Mouse (Mus musculus): ENCODE data around the gene Rraga. TPM values are rescaled to one million over a fixed set of nuclear protein-coding genes. Genes with fewer than 3 reads are reported as not detected.
A peak's percentile ranks its signal among the peaks of the same experiment; 100 is the strongest.

Rraga gene
- total RNA-seq (2021) = 100 to 1,000 TPM; 130 to 147 TPM
- long read RNA-seq, experiment 1, transcript Rraga-201 (1 exons, 1,618 nt) = major isoform, 57 of 57 reads
- long read RNA-seq, experiment 1, partial matches to known transcripts = 0 of 57 reads
- long read RNA-seq, experiment 1, other reads (novel, unspliced or antisense) = 0 of 57 reads
- long read RNA-seq, experiment 2, transcript Rraga-201 (1 exons, 1,618 nt) = major isoform, 34 of 34 reads
- long read RNA-seq, experiment 2, partial matches to known transcripts = 0 of 34 reads
- long read RNA-seq, experiment 2, other reads (novel, unspliced or antisense) = 0 of 34 reads

DNA sequence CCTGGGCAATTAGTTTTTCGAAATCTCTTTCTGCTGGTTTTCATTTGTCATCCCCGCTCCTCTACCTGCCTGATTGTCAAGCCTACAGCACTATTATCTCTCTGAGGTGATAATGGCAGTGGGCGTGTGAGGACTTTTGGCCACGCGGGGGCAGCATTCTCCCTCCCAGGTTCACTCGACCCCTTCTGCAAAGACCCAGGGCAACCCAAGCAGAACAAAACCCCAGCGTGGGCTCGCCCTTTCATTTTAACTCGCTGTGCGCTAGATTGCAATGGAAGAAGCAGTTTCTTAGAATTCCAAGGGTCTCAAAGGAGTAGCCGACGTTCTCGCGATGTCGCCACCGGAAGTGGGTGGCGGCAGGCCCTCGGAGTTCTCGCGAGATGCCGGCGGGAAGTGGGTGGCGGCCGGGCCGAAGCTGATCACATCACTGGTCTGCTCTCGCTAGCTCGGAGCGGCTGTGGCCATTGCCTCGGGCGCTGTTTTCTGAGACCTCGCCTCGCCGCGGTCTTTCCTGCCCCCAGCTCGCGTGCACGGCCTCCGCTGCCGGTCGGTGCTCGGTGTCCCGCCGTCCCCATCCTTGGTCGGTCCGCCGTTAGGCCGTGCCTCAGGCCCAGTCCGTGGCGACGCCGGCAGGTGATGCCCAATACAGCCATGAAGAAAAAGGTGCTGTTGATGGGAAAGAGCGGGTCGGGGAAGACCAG lies at the start of gene Rraga:
Rraga (plus strand) TSS at position 386 of the 701 bp plus-strand sequence.
- intact Hi-C loops (cut with DNase I) = loop anchor here (1.0 kb wide), 2 partner anchors 37 to 122 kb away; partner anchors contain the start of gene Haus6
- peak within 1 kb of the TSS; percentile 93 for H3K4me3 ChIP-seq
- peak; percentile 95 to 96 for DNase-seq (ENCODE audit: extremely low spot score in 1 of 2, low spot score in 2 of 2)
- TF ChIP-seq CTCF (IDR thresholded peaks at IDR 0.05) = peak; percentile 78
- H3K27ac ChIP-seq = peak within 1 kb of the TSS; percentile 89

DNA sequence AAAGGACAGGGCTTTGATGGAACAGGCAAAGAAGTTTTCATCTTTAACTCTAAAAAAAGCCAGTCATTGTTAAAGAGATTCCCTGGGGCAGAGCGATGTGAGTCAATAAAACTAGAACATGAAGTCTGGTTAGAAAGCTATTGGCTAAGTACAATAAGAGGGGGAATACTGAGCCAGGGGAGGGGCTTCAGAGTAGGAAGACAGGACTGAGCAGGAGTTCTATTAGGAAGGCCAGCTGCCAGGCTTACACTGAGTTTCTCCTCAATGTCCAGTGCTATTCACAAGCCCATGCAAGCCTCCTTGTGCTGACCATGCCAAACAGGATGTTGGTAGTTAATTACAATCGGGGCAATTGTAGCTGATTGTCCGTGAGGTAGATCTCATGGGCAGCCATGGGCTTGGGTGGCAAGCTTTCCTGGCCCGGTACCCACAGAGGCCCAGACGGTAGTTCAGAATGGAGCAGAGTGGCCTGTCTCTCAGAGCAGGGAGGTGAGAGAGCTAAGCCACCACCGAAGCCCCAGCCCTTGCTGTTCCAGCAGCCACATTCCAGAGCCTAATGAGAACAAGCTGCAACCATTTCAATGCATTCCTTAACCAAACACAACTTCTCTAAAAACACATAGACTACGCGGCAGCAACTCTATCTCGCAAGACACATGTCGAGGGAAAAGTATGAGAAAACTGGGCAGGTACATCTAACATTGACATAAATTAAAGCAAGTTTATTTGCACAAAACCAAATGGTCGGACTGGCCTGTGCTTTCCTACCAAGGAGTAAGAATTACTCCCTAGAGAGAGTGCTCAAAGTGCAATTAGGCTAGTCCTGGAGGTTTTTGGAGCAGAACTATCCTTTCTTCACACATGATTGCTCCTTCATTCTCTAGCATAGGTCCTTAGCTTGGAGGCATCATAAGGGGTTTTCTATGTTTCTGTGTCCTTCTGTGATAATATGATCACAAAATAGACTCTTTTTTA lies 48.0 kb upstream of the Rraga start:
- no peak for TF ChIP-seq CTCF (IDR thresholded peaks at IDR 0.05)
- intact Hi-C loops (cut with DNase I) = no loop called here
- Histone ChIP-seq H3K27ac (no peak overlapping the region), H3K4me3 (no peak overlapping the region)
- DNase-seq (ENCODE audit: extremely low spot score in 1 of 2, low spot score in 2 of 2) = no peak

DNA sequence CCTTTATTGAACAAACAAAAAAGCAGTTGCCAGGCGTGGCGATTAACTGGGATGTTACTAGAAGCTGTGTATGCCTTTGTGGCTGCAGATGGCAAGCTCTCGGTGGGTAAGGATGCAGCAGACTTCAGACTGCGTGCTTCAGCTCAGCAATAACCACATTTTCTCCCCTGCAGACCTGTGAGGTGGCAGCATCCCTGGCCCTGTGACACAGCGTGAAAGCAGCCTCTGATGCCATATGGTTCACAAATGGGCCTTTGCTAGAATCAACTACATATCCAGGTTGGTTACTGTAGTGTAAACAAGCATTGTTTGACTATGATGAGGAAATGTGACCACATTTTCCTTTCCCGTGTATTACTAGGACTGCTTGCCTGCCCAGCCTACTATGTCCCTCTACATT lies 46.3 kb upstream of the Rraga start:
- intact Hi-C loops (cut with DNase I) = no loop called here
- Histone ChIP-seq H3K27ac (no peak overlapping the region), H3K4me3 (no peak overlapping the region)
- no peak for TF ChIP-seq CTCF (IDR thresholded peaks at IDR 0.05)
- no peak for DNase-seq (ENCODE audit: extremely low spot score in 1 of 2, low spot score in 2 of 2)

DNA sequence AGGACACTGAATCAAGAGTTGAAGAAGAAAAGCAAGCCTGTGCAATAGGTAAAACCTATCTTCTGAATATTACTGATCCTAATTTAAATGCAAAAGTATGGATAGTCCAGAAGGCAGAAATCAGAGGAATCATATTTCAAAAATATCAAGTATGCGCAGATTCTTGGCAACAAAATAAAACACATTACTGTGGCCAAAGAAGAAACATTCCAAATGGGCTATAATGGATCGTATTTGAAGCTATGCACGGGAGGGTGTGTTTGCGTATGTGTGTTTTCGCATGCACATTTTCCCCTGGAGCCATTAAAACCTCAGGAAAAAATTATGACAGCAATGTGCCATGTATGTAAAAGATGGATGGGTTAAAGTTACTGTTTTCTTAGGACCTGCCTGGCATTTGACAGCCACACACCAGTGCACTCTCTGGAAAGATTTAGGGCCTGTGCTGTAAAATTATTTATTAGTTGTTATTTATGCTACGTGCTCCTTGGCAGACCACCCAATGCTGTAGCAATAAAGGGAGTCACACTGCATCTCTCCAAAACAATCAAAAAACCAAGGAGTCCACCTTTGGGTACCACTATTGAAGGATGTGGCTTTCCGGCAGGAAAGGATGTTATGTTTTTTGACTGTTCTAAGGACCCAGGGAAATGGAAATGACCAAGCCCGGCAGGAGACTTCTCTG lies 41.9 kb upstream of the Rraga start:
- no peak overlapping the region for H3K27ac ChIP-seq
- TF ChIP-seq CTCF (IDR thresholded peaks at IDR 0.05) = no peak
- intact Hi-C loops (cut with DNase I) = no loop called here

DNA sequence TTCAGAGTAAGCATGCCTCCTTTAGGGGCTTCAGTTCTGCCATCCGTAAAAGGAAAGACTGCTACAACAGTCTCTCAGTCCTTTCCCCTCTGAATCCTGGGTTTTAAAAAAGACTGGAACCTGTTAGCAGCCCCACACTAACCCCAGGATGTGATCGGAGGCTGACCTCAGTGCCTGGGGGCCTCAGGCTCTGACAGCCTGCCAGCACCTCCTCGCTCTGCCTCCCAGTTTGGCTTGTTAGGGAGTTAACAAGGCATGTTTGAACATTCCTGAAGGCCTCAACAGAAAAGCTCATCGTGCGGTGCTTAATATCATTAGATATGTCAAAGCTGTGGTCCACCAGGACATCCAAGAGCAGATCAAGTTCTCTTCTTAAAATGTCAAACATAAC lies 41.4 kb upstream of the Rraga start:
- TF ChIP-seq CTCF (IDR thresholded peaks at IDR 0.05) = no peak
- intact Hi-C loops (cut with DNase I) = no loop called here
- no peak overlapping the region for H3K4me3 ChIP-seq
- H3K27ac ChIP-seq = no peak overlapping the region
- DNase-seq (ENCODE audit: extremely low spot score in 1 of 2, low spot score in 2 of 2) = no peak

More for the DNA sequence above, 41.9 kb upstream of the Rraga start:
- DNase-seq (ENCODE audit: extremely low spot score in 1 of 2, low spot score in 2 of 2) = no peak
- H3K4me3 ChIP-seq = no peak overlapping the region

DNA sequence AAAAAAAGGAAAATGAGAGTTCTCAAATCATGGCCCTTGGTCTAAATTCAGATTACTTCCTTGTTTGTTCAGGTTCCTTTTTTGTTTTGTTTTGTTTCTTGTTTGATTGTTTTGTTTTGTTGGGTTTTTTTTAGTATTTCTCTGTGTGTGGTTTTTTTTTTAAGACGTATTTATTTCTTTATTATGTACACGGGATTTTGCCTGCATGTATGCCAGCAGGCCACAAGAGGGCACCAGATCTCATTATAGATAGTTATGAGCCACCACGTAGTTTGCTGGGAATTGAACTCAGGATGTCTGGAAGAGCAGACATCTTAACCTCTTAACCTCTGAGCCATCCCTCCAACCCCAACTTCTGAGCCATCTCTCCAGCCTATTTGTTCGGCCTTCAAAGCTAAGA lies 37.5 kb upstream of the Rraga start:
- Histone ChIP-seq H3K4me3 (no peak overlapping the region), H3K27ac (no peak overlapping the region)
- TF ChIP-seq CTCF (IDR thresholded peaks at IDR 0.05) = peak; percentile 72
- intact Hi-C loops (cut with DNase I) = no loop called here
- DNase-seq (ENCODE audit: extremely low spot score in 1 of 2, low spot score in 2 of 2) = peak in 1 of 2 experiments; percentile 12

DNA sequence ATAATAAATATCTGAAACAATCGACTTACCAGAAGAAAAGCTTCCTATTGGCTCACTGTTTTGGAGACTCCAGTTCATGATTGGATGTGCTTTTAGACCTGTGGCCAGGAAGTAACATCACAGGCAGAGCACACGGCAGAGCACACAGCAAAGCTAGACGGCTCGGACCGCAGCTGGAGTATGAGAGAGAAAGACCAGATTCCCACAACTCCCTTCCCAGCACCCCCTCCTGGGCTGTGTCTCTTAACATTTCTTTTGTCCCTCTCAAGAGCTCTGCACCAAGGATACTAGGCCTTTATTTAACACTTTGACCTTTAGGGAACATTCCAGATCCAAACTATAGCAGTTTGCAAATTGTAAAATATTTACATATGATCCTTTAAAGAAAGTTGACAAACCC lies 36.5 kb upstream of the Rraga start:
- Histone ChIP-seq H3K27ac (no peak overlapping the region), H3K4me3 (no peak overlapping the region)
- DNase-seq (ENCODE audit: extremely low spot score in 1 of 2, low spot score in 2 of 2) = peak in 1 of 2 experiments; percentile 6
- intact Hi-C loops (cut with DNase I) = no loop called here
- TF ChIP-seq CTCF (IDR thresholded peaks at IDR 0.05) = no peak

DNA sequence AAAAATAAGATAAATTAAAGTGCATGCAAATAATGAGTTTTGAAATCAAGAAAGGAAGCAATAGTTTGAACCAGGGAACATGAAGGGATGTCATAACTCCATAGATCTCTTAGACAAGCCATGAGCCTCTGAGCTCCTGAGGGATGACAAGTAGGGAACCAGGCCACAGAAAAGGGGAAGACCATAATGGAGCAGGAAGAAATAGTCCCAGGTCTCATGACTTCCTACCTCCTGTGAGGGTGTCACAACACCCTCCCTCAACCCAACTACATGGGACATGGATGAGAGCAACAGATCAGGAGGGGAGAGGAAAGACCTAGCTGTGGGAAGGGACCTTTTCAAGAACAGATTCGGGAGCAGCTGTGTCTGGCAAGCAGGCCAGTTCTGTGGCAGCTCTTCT lies 33.9 kb upstream of the Rraga start:
- no peak overlapping the region for H3K4me3 ChIP-seq
- no peak for DNase-seq (ENCODE audit: extremely low spot score in 1 of 2, low spot score in 2 of 2)
- H3K27ac ChIP-seq = no peak overlapping the region
- intact Hi-C loops (cut with DNase I) = loop anchor here (10.0 kb wide), 1 partner anchor 517 kb away; no protein-coding TSS in a partner anchor
- no peak for TF ChIP-seq CTCF (IDR thresholded peaks at IDR 0.05)

DNA sequence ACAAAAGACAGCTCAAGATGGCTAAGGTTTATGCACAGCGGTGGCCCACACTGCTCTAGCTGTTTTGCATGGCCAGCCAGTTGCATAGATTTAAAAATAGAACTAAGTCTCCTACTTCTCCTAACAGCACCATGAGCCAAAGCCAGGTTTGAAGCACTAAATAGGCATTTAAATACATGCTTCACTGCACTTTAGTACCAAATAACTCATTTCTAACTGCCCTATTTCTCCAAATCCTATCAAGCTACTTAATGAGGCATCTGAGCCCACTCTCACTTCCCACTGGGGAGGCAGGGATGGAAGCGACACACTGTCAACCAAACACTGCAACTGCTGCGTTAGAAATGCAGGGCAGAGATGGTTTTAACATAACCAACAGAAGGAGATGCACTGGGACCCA lies 31.5 kb upstream of the Rraga start:
- no peak overlapping the region for H3K27ac ChIP-seq
- intact Hi-C loops (cut with DNase I) = loop anchor here (10.0 kb wide), 1 partner anchor 519 kb away; no protein-coding TSS in a partner anchor
- DNase-seq (ENCODE audit: extremely low spot score in 1 of 2, low spot score in 2 of 2) = no peak
- TF ChIP-seq CTCF (IDR thresholded peaks at IDR 0.05) = no peak
- no peak overlapping the region for H3K4me3 ChIP-seq

DNA sequence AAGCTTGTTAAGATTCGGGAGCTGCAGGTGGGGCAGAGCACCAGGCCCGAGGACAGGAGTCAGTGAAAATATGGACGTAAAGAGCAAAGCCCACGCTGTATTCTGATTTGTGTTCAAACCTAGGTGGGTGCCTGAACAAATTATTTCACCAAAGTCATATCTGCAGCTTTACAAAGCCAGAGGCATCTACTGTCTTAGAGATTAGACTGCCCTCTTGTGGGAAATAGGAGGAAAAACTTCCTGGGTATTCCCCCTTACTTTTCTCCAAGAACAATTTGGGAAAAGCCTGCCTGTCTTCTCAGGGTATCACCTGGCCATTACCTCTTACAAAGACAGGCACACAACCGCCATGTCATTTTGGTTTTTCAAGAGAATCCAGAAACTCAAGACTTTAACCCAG lies 29.9 kb upstream of the Rraga start:
- TF ChIP-seq CTCF (IDR thresholded peaks at IDR 0.05) = peak; percentile 74
- Histone ChIP-seq H3K27ac (no peak overlapping the region), H3K4me3 (no peak overlapping the region)
- intact Hi-C loops (cut with DNase I) = loop anchor here (1.0 to 10.0 kb wide), 2 partner anchors 521 to 715 kb away; no protein-coding TSS in a partner anchor
- DNase-seq (ENCODE audit: extremely low spot score in 1 of 2, low spot score in 2 of 2) = no peak

DNA sequence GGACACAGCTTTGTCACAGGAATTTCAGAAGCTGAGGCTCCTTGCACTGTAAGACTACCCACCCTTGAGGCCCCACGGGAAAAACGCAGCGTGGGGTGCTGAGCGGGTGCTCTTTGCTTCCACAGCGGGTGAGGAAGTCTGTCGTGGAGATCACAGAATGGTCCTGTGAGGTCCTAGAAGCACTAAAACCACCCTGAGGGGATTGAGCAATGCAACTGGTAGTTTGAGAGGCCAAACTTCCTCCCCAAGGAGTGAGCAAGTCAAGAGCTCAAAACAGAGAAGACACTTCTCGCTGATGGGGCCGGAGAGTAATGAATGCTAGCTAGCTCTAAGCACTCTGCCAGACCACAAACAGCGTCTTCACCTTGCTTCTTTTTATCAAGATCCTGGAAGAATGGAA lies 27.1 kb upstream of the Rraga start:
- no peak for TF ChIP-seq CTCF (IDR thresholded peaks at IDR 0.05)
- no peak for DNase-seq (ENCODE audit: extremely low spot score in 1 of 2, low spot score in 2 of 2)
- no peak overlapping the region for H3K27ac ChIP-seq
- intact Hi-C loops (cut with DNase I) = loop anchor here (10.0 kb wide), 1 partner anchor 524 kb away; no protein-coding TSS in a partner anchor
- H3K4me3 ChIP-seq = no peak overlapping the region

Measured in left cerebral cortex, adult 2 months (tissue).